Mouse (Mus musculus): ENCODE measurements around the gene Fstl5. TPM values are rescaled to one million over a fixed set of nuclear protein-coding genes. Genes with fewer than 3 reads are reported as not detected.

The Fstl5 gene
- polyA plus RNA-seq, 1 experiment from 2014 or later = 4.6 TPM

DNA sequence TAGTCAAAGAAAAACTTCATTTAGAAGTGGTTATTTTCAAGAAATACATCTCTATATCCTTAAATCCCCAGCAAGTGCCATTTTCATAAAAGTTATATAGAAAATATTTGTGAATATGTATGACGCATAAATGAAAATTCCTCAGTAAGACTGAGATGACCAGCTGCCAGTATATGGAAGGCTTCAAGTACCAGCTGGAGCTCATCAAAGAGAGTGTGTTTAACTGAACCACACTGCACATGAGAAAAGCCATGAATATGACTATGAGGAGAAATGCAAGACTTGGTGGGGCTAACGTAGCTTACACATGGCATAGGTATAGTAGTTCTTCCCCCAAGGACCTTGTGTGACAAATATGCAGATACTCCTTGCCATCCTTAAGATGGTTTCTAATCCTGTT lies 164.8 kb downstream of the Fstl5 start:
- ATAC-seq (replicated peaks; ENCODE audit: insufficient number of reproducible peaks, low FRiP score, low TSS enrichment, low read depth) (no peak), DNase-seq (ENCODE audit: low spot score) (no peak)
- Histone ChIP-seq H3K4me1 (ENCODE audit: control insufficient read depth, insufficient read depth, low read length) (no peaks in the 10 kb centered on the region), H3K4me2 (ENCODE audit: low read depth, low read length) (no peak overlapping the region), H3K36me3 (replicated peaks; ENCODE audit: control insufficient read depth, insufficient read depth, low read depth, low read length) (no peaks in the 10 kb centered on the region), H3K9me3 (replicated peaks; ENCODE audit: control insufficient read depth, low read length) (no peaks in the 10 kb centered on the region), H3K4me3 (ENCODE audit: low read depth, low read length) (no peak overlapping the region), H3K9ac (replicated peaks; ENCODE audit: low read length) (no peak overlapping the region), H3K27me3 (ENCODE audit: control insufficient read depth, insufficient read depth, low read length) (no peaks in the 10 kb centered on the region), H3K27ac (replicated peaks; ENCODE audit: low read depth, low read length) (no peak overlapping the region)
- 95% methylated on average over 2 of the region's 2 CpGs for WGBS

DNA sequence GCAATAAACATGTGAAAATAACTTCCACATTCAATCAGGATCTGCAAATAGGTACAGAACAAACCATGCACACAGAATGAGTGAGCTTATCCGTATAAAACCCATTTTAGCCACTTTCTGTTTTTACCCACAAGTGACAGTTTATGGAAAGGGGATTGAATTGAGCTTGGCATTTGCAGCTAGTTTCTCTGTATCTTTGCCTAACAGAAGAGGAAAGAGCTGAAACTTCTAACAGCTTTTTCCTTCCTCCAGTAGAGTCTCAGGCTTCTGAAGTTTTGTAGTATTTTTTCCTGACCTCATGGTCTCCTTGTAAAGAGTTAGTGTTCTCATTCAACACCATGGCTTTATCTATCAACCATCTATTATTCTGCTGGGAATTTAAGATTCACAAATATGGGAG lies 177.3 kb downstream of the Fstl5 start:
- no peak overlapping the region for H3K4me2 ChIP-seq (ENCODE audit: low read depth, low read length)
- H3K9ac ChIP-seq (replicated peaks; ENCODE audit: low read length) = no peak overlapping the region
- H3K4me1 ChIP-seq (ENCODE audit: control insufficient read depth, insufficient read depth, low read length) = no peaks in the 10 kb centered on the region
- no peaks in the 10 kb centered on the region for H3K9me3 ChIP-seq (replicated peaks; ENCODE audit: control insufficient read depth, low read length)
- no peak overlapping the region for H3K27ac ChIP-seq (replicated peaks; ENCODE audit: low read depth, low read length)
- 92% methylated on average over 1 of the region's 1 CpGs for WGBS
- no peak for ATAC-seq (replicated peaks; ENCODE audit: insufficient number of reproducible peaks, low FRiP score, low TSS enrichment, low read depth)
- no peak overlapping the region for H3K4me3 ChIP-seq (ENCODE audit: low read depth, low read length)
- no peaks in the 10 kb centered on the region for H3K27me3 ChIP-seq (ENCODE audit: control insufficient read depth, insufficient read depth, low read length)
- no peak for DNase-seq (ENCODE audit: low spot score)
- H3K36me3 ChIP-seq (replicated peaks; ENCODE audit: control insufficient read depth, insufficient read depth, low read depth, low read length) = no peaks in the 10 kb centered on the region

GRCm38 (mm10) chr3:76292993-76293392 lies 218.9 kb downstream of the Fstl5 start:
- no peaks in the 10 kb centered on the region for H3K27me3 ChIP-seq (ENCODE audit: control insufficient read depth, insufficient read depth, low read length)
- H3K4me1 ChIP-seq (ENCODE audit: control insufficient read depth, insufficient read depth, low read length) = no peaks in the 10 kb centered on the region
- no peaks in the 10 kb centered on the region for H3K36me3 ChIP-seq (replicated peaks; ENCODE audit: control insufficient read depth, insufficient read depth, low read depth, low read length)
- H3K27ac ChIP-seq (replicated peaks; ENCODE audit: low read depth, low read length) = no peak overlapping the region
- no peak for DNase-seq (ENCODE audit: low spot score)
- no peaks in the 10 kb centered on the region for H3K9me3 ChIP-seq (replicated peaks; ENCODE audit: control insufficient read depth, low read length)
- ATAC-seq (replicated peaks; ENCODE audit: insufficient number of reproducible peaks, low FRiP score, low TSS enrichment, low read depth) = no peak
- WGBS = 81% methylated on average over 1 of the region's 1 CpGs
- H3K4me3 ChIP-seq (ENCODE audit: low read depth, low read length) = no peak overlapping the region
- H3K4me2 ChIP-seq (ENCODE audit: low read depth, low read length) = no peak overlapping the region
- H3K9ac ChIP-seq (replicated peaks; ENCODE audit: low read length) = no peak overlapping the region

GRCm38 (mm10) chr3:76294394-76294793 lies 220.3 kb downstream of the Fstl5 start:
- Histone ChIP-seq H3K4me3 (ENCODE audit: low read depth, low read length) (no peak overlapping the region), H3K4me2 (ENCODE audit: low read depth, low read length) (no peak overlapping the region), H3K4me1 (ENCODE audit: control insufficient read depth, insufficient read depth, low read length) (no peaks in the 10 kb centered on the region), H3K27ac (replicated peaks; ENCODE audit: low read depth, low read length) (no peak overlapping the region), H3K9me3 (replicated peaks; ENCODE audit: control insufficient read depth, low read length) (no peaks in the 10 kb centered on the region), H3K36me3 (replicated peaks; ENCODE audit: control insufficient read depth, insufficient read depth, low read depth, low read length) (no peaks in the 10 kb centered on the region), H3K27me3 (ENCODE audit: control insufficient read depth, insufficient read depth, low read length) (no peaks in the 10 kb centered on the region), H3K9ac (replicated peaks; ENCODE audit: low read length) (no peak overlapping the region)
- no peak for DNase-seq (ENCODE audit: low spot score)
- no peak for ATAC-seq (replicated peaks; ENCODE audit: insufficient number of reproducible peaks, low FRiP score, low TSS enrichment, low read depth)
- 32% methylated on average over 1 of the region's 1 CpGs for WGBS

- Histone ChIP-seq H3K4me1 (ENCODE audit: control insufficient read depth, insufficient read depth, low read length) (no peaks in the 10 kb centered on the region), H3K4me3 (ENCODE audit: low read depth, low read length) (no peak overlapping the region), H3K27ac (replicated peaks; ENCODE audit: low read depth, low read length) (no peak overlapping the region), H3K9ac (replicated peaks; ENCODE audit: low read length) (no peak overlapping the region), H3K27me3 (ENCODE audit: control insufficient read depth, insufficient read depth, low read length) (no peaks in the 10 kb centered on the region), H3K9me3 (replicated peaks; ENCODE audit: control insufficient read depth, low read length) (no peaks in the 10 kb centered on the region), H3K36me3 (replicated peaks; ENCODE audit: control insufficient read depth, insufficient read depth, low read depth, low read length) (no peaks in the 10 kb centered on the region), H3K4me2 (ENCODE audit: low read depth, low read length) (no peak overlapping the region)
- 92% methylated on average over 2 of the region's 2 CpGs for WGBS
- ATAC-seq (replicated peaks; ENCODE audit: insufficient number of reproducible peaks, low FRiP score, low TSS enrichment, low read depth) (no peak), DNase-seq (ENCODE audit: low spot score) (no peak)
Measured at GRCm38 (mm10) chr3:76301026-76301773, 227.1 kb downstream of the Fstl5 start.

GRCm38 (mm10) chr3:76316991-76317390 lies 242.9 kb downstream of the Fstl5 start:
- H3K4me2 ChIP-seq (ENCODE audit: low read depth, low read length) = no peak overlapping the region
- DNase-seq (ENCODE audit: low spot score) (no peak), ATAC-seq (replicated peaks; ENCODE audit: insufficient number of reproducible peaks, low FRiP score, low TSS enrichment, low read depth) (no peak)
- no peaks in the 10 kb centered on the region for H3K36me3 ChIP-seq (replicated peaks; ENCODE audit: control insufficient read depth, insufficient read depth, low read depth, low read length)
- H3K9me3 ChIP-seq (replicated peaks; ENCODE audit: control insufficient read depth, low read length) = no peaks in the 10 kb centered on the region
- H3K4me1 ChIP-seq (ENCODE audit: control insufficient read depth, insufficient read depth, low read length) = no peaks in the 10 kb centered on the region
- no peak overlapping the region for H3K4me3 ChIP-seq (ENCODE audit: low read depth, low read length)
- H3K27ac ChIP-seq (replicated peaks; ENCODE audit: low read depth, low read length) = no peak overlapping the region
- whole genome bisulfite sequencing = 86% methylated on average over 3 of the region's 3 CpGs
- H3K27me3 ChIP-seq (ENCODE audit: control insufficient read depth, insufficient read depth, low read length) = no peaks in the 10 kb centered on the region
- no peak overlapping the region for H3K9ac ChIP-seq (replicated peaks; ENCODE audit: low read length)

DNA sequence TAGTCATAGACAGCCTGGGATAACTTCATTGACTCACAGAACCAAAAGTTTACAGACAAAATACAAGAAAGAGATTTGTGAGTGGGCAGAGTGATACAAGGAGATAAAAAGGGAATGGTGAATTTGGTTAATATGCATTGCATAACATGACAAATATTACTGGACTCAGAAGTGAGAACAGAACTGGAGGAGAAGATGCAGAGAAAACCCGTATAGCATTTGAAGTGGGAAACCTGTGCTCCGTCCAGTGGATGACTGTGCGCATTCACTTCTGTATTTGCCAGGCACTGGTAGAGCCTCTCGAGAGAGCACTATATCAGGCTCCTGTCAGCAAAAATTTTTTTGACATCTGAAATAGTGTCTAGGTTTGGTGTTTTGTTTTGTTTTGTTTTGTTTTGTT lies 245.5 kb downstream of the Fstl5 start:
- WGBS = 94% methylated on average over 4 of the region's 4 CpGs

DNA sequence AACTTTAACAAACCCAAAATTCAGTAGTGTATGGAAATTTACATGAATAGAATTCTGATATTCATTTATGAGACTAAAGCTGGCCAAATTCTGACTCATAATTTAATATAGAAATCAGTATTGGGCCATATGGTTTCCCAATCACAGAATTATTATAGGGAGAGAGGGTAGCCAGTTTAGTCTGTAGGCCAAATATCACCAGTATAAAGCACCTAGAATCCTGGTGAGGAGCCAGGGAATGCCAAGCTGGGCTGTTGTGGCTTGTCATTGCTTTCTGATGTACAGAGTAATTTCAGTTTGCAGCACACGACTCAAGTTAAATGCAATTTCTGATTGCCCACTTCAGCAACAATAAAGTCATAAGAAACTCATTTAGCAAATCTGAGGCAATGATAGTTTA lies 248.4 kb downstream of the Fstl5 start:
- no peak for ATAC-seq (replicated peaks; ENCODE audit: insufficient number of reproducible peaks, low FRiP score, low TSS enrichment, low read depth)
- WGBS = 75% methylated on average over 1 of the region's 1 CpGs
- H3K27me3 ChIP-seq (ENCODE audit: control insufficient read depth, insufficient read depth, low read length) = no peaks in the 10 kb centered on the region

More for the DNA sequence above, 245.5 kb downstream of the Fstl5 start:
- no peaks in the 10 kb centered on the region for H3K4me1 ChIP-seq (ENCODE audit: control insufficient read depth, insufficient read depth, low read length)
- H3K4me3 ChIP-seq (ENCODE audit: low read depth, low read length) = no peak overlapping the region
- DNase-seq (ENCODE audit: low spot score) = no peak
- no peak overlapping the region for H3K27ac ChIP-seq (replicated peaks; ENCODE audit: low read depth, low read length)
- no peaks in the 10 kb centered on the region for H3K27me3 ChIP-seq (ENCODE audit: control insufficient read depth, insufficient read depth, low read length)
- ATAC-seq (replicated peaks; ENCODE audit: insufficient number of reproducible peaks, low FRiP score, low TSS enrichment, low read depth) = no peak
- H3K9me3 ChIP-seq (replicated peaks; ENCODE audit: control insufficient read depth, low read length) = no peaks in the 10 kb centered on the region
- H3K4me2 ChIP-seq (ENCODE audit: low read depth, low read length) = no peak overlapping the region
- no peak overlapping the region for H3K9ac ChIP-seq (replicated peaks; ENCODE audit: low read length)
- H3K36me3 ChIP-seq (replicated peaks; ENCODE audit: control insufficient read depth, insufficient read depth, low read depth, low read length) = no peaks in the 10 kb centered on the region

More for the DNA sequence above, 248.4 kb downstream of the Fstl5 start:
- Histone ChIP-seq H3K4me3 (ENCODE audit: low read depth, low read length) (no peak overlapping the region), H3K4me1 (ENCODE audit: control insufficient read depth, insufficient read depth, low read length) (no peaks in the 10 kb centered on the region), H3K4me2 (ENCODE audit: low read depth, low read length) (no peak overlapping the region), H3K9me3 (replicated peaks; ENCODE audit: control insufficient read depth, low read length) (no peaks in the 10 kb centered on the region), H3K36me3 (replicated peaks; ENCODE audit: control insufficient read depth, insufficient read depth, low read depth, low read length) (no peaks in the 10 kb centered on the region), H3K27ac (replicated peaks; ENCODE audit: low read depth, low read length) (no peak overlapping the region), H3K9ac (replicated peaks; ENCODE audit: low read length) (no peak overlapping the region)
- DNase-seq (ENCODE audit: low spot score) = no peak
